Mouse (Mus musculus) liver, embryonic 11.5 days (tissue): Measurements from ENCODE around the gene Ccn2. TPM values are rescaled to one million over a fixed set of nuclear protein-coding genes. Genes with fewer than 3 reads are reported as not detected.
"Not testable (repeated sequence)": the region's sequence is repeated elsewhere in the genome, so short reads cannot be mapped to it uniquely, and the experiment has no call there.

ENCODE experiments used
- ATAC-seq: fragments of 200-750 bp; cut with Nextera tagmentation; replicated peaks from 2 replicates; pipeline ENCODE4 v1.8.0; 2017; ENCODE audit warnings: moderate number of reproducible peaks, mild to moderate bottlenecking, moderate TSS enrichment, moderate library complexity; ENCODE audit not compliant: low FRiP score
- DNase-seq: peaks from one replicate; pipeline ENCODE4 v3.0.0-alpha.2; 2017; ENCODE audit warnings: low spot score
- H3K27ac ChIP-seq: fragments of 300-500 bp; sonication (generic); 2 replicates; pipeline ENCODE4 v1.5.1; 2014; ENCODE audit warnings: mild to moderate bottlenecking, low read depth, low read length, control low read depth
- H3K27me3 ChIP-seq: fragments of 300-500 bp; sonication (generic); replicated peaks from 2 replicates; pipeline ENCODE4 v1.6.1; 2014; ENCODE audit warnings: low read length, mixed read lengths; ENCODE audit not compliant: control insufficient read depth, insufficient read depth
- H3K36me3 ChIP-seq: fragments of 300-500 bp; sonication (generic); 2 replicates; pipeline ENCODE4 v1.6.1; 2014; ENCODE audit warnings: mild to moderate bottlenecking, low read length, moderate library complexity, mixed read lengths; ENCODE audit not compliant: control insufficient read depth, insufficient read depth
- H3K4me1 ChIP-seq: fragments of 300-500 bp; sonication (generic); replicated peaks from 2 replicates; pipeline ENCODE4 v1.6.1; 2014; ENCODE audit warnings: low read length, mixed read lengths; ENCODE audit not compliant: control insufficient read depth, insufficient read depth
- H3K4me2 ChIP-seq: fragments of 300-500 bp; sonication (generic); 2 replicates; pipeline ENCODE4 v1.6.1; 2014; ENCODE audit warnings: mild to moderate bottlenecking, control low read depth, moderate library complexity
- H3K4me3 ChIP-seq: fragments of 300-500 bp; sonication (generic); 2 replicates; pipeline ENCODE4 v1.5.1; 2014; ENCODE audit warnings: low read depth, low read length, control low read depth
- H3K9ac ChIP-seq: fragments of 300-500 bp; sonication (generic); 2 replicates; pipeline ENCODE4 v1.6.1; 2014; ENCODE audit warnings: low read depth, low read length, control low read depth
- H3K9me3 ChIP-seq: fragments of 300-500 bp; sonication (generic); 2 replicates; pipeline ENCODE4 v1.6.1; 2016; ENCODE audit warnings: low read length, inconsistent platforms, mixed read lengths; ENCODE audit not compliant: control insufficient read depth
- WGBS: fragments of 180-500 bp; shearing (Covaris S2); extraction: QIAGEN DNeasy Blood & Tissue Kit; methylation state at CpG from one replicate; pipeline ENCODE4 v1.1.7; 2014; 5-methylcytosine and 5-hydroxymethylcytosine counted together
- polyA plus RNA-seq: library from polyadenylated mRNA; unstranded; fragments of >200 nt; fragmentation: Nextera tagmentation; extraction: Ambion mirVana; gene quantifications from 2 replicates; pipeline ENCODE4 v1.2.1, GENCODE M21; 2014

Ccn2 gene
- polyA plus RNA-seq, 1 experiment from 2014 or later = 2.6 TPM

DNA sequence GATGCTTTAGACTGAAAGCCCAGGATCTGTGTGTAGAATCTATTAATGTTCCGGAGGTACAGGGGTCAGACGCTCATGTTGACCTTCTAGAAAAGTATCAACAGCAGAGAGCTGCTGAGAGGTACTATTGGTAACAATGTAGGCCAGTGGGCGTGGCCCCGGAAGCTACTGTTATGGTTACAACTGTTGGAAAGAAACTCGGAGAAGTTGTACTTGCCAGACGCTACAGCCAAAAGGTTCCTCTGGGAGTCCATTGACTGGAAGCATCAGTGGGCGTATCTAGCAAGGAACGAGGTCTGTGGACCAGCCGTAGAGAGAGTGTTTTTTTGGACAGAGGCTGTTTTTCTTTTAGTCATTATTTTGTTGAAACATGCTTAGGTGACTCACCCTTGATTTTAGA, 14.5 kb downstream of the Ccn2 start:
- no peaks in the 10 kb centered on the region for H3K9me3 ChIP-seq
- H3K27ac ChIP-seq = no peak overlapping the region
- 87% methylated on average over 9 of the region's 9 CpGs for WGBS
- no peak for ATAC-seq
- no peak for DNase-seq
- no peak overlapping the region for H3K4me2 ChIP-seq
- H3K27me3 ChIP-seq = no peaks in the 10 kb centered on the region
- H3K4me3 ChIP-seq = no peak overlapping the region
- H3K4me1 ChIP-seq = no peaks in the 10 kb centered on the region
- H3K36me3 ChIP-seq = no peaks in the 10 kb centered on the region
- no peak overlapping the region for H3K9ac ChIP-seq

DNA sequence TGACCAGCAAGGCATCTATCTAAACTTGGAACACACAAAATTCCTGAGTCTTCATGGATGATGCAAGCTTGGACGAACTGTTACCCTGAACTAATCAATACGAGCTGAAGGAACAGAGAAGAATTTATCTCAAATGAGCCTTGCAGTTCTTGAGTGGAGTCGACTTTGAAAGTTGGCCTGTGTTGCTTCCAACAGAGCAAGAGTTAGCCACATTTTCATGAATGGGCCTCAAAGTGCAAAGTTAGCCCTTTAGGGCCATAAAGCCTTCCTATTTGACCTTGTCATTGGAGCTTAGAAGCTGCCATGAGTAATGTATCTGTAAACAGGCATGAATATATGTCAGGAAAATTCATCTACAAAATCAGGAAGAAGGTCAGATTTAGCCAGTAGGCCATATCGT, 19.5 kb downstream of the Ccn2 start:
- no peak overlapping the region for H3K9ac ChIP-seq
- DNase-seq = no peak
- H3K27me3 ChIP-seq = no peaks in the 10 kb centered on the region
- no peak for ATAC-seq
- H3K4me1 ChIP-seq = no peaks in the 10 kb centered on the region
- WGBS = 79% methylated on average over 4 of the region's 4 CpGs
- H3K9me3 ChIP-seq = no peaks in the 10 kb centered on the region
- no peak overlapping the region for H3K4me2 ChIP-seq
- H3K36me3 ChIP-seq = no peaks in the 10 kb centered on the region
- H3K27ac ChIP-seq = no peak overlapping the region
- H3K4me3 ChIP-seq = no peak overlapping the region

DNA sequence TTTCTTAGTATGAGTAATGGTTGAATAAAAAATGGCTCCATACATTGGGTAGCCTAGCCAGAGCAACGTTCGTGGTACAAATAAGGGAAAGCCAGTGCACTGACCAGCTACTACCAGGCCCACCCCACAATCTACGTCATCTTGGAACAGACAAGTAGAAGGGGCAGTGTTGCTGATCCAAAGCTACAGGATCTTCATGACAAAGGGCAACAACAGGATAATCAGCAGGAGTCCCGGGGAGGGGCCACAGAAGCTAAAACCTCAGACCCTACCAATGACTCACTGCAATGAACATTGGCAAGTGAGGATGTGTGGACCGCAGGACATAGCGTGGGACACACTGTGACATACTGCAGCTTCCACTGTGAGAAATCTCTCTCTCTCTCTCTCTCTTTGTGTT, 20.6 kb downstream of the Ccn2 start:
- no peak overlapping the region for H3K27ac ChIP-seq
- no peaks in the 10 kb centered on the region for H3K9me3 ChIP-seq
- H3K27me3 ChIP-seq = no peaks in the 10 kb centered on the region
- 82% methylated on average over 6 of the region's 6 CpGs for whole genome bisulfite sequencing
- ATAC-seq (no peak), DNase-seq (no peak)
- no peak overlapping the region for H3K4me2 ChIP-seq
- no peaks in the 10 kb centered on the region for H3K36me3 ChIP-seq
- H3K4me3 ChIP-seq = no peak overlapping the region
- H3K4me1 ChIP-seq = no peaks in the 10 kb centered on the region
- no peak overlapping the region for H3K9ac ChIP-seq

DNA sequence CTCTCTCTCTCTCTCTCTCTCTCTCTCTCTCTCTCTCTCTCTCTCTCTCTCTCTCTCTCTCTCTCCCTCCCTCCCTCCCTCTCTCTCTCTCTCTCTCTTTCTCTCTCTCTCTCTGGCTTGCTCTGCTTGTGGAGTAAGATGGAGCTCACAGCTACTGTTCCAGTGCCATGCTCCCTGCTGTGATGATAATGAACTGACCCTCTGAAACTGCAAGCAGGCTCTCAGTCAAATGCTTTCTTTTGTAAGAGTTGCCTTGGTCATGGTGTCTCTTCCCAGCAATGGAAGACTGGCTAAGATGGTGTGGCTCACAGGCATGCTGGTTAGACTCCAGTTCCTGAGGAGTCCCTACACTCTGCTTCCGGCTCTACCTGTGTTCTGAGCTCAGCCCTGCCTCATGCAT, 21.3 kb downstream of the Ccn2 start:
- not testable (repeated sequence) for H3K9ac ChIP-seq, H3K4me3 ChIP-seq, DNase-seq, H3K4me1 ChIP-seq, H3K4me2 ChIP-seq, H3K27me3 ChIP-seq, H3K36me3 ChIP-seq, ATAC-seq, H3K9me3 ChIP-seq, H3K27ac ChIP-seq
- 92% methylated on average over 1 of the region's 1 CpGs for WGBS

DNA sequence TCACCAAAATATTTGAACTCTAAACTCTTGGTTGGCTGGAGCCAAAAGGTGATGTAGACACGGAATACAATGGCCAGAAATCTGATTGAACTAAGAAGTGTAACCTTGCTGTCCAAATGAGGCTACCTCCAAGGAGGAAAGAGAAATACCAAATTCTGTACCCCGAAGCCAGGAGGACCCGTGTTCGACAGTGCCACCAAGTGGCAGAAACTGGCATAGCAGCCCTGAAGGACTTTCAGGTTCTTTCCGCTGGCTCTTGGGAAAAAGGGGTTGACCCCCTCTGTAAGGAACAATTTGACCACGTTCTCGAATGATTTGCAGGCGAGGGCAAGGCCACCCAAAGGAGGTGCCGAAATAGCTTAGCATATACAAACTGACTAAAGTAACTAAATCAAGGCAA, 26.3 kb downstream of the Ccn2 start:
- DNase-seq (no peak), ATAC-seq (no peak)
- no peak overlapping the region for H3K4me2 ChIP-seq
- H3K9ac ChIP-seq = no peak overlapping the region
- H3K4me3 ChIP-seq = no peak overlapping the region
- H3K36me3 ChIP-seq = no peaks in the 10 kb centered on the region
- H3K27ac ChIP-seq = no peak overlapping the region
- no peaks in the 10 kb centered on the region for H3K9me3 ChIP-seq
- H3K27me3 ChIP-seq = no peaks in the 10 kb centered on the region
- 28% methylated on average over 9 of the region's 9 CpGs for whole genome bisulfite sequencing
- no peaks in the 10 kb centered on the region for H3K4me1 ChIP-seq

DNA sequence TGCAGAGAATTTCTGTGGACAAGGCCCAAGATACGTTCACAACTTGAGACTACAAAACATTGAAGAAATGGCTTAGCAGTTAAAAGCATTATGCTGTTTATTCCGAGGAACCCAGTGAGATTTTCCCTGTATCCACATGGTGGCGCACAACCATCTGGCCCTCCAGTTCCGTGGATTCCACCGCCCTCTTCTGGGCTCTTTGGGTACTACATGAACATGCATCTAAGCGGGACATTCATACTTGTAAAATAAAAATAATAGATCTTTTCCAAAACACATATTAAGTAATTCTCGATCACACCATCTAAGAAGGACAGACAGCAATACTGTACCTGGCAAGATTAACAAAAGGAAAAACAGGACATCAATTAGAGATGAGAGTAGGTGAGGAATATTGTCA, 27.3 kb downstream of the Ccn2 start:
- ATAC-seq (no peak), DNase-seq (peak; percentile 58)
- Histone ChIP-seq H3K4me3 (no peak overlapping the region), H3K36me3 (no peaks in the 10 kb centered on the region), H3K4me1 (no peaks in the 10 kb centered on the region), H3K27me3 (no peaks in the 10 kb centered on the region), H3K4me2 (no peak overlapping the region), H3K27ac (no peak overlapping the region), H3K9me3 (no peaks in the 10 kb centered on the region), H3K9ac (no peak overlapping the region)
- WGBS = 19% methylated on average over 7 of the region's 7 CpGs

DNA sequence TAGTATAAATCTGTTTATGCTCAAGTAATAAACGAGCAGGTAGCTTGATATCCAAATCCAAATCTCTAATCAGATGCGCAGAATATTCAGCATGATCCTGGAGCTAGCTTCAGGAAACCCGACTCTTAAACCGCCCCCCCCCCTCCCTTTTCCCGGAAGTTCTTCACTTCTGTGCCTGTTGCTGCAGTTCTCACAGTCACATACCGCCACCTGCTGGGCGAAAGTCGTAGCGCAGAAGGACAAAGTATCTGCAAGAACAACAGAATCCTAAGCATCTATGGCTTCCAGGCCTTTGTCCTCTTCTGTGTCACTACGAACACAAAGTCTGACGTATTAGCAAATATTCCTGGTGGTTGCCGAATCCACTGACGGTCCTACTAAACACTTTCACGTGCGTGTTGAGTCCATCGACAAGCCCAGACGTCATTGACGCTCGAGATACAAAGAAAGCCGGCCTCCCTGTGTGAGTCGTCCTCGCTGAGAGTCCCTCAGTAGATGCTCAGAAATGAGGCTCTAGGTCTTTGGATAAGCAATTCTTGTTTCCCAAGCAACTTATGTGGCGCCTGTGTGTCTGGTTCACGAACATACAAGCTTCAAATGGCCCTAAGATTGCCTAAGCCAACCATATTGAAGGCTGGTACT, 29.9 kb downstream of the Ccn2 start:
- peak; percentile 81 for DNase-seq
- Histone ChIP-seq H3K4me1 (peaks cover 8% of the 10 kb centered on the region), H3K4me3 (no peak overlapping the region), H3K4me2 (no peak overlapping the region), H3K9ac (no peak overlapping the region), H3K27ac (no peak overlapping the region), H3K9me3 (no peaks in the 10 kb centered on the region), H3K27me3 (no peaks in the 10 kb centered on the region), H3K36me3 (no peaks in the 10 kb centered on the region)
- ATAC-seq = no peak
- 40% methylated on average over 24 of the region's 24 CpGs for WGBS

DNA sequence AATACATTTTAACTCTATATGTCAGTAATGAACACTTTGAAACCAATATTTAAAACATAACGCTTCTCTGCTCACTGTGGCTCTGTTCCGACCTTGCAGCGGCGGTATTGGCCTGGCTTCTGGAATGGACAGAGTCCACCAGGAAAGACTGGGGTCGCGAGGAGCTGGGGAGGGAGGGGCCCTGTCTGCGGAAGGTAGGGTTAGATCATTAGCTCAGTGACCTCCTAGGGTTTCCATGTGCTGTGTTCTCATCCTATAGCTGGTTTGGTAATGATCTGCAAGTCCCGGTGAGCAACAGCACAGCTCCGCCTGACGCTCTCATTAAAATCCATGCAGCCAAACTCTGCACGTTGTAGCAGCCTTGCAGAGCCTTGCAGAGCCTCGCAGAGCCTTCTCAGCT, 32.0 kb downstream of the Ccn2 start:
- 79% methylated on average over 12 of the region's 12 CpGs for WGBS
- no peak for ATAC-seq
- H3K4me3 ChIP-seq = no peak overlapping the region

DNA sequence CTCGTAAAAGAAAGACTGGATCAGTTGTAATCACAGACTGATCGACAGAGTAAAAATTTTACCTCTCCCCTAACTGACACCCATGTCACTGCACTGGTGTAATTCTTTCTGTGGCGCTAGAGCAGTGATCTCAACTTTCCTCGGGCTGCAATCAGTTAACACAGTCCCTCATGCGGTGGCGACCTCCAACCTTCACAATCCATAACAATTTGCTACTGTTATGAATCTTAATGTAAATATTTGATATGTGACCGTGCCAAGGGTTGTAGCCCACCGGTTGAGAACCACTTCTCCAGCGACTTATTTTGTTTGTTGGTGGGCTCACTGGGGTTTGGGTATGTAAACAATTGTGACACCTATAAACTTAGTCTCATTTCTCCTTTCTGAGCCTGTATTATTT, 33.2 kb downstream of the Ccn2 start:
- no peak overlapping the region for H3K27ac ChIP-seq
- no peaks in the 10 kb centered on the region for H3K36me3 ChIP-seq
- H3K9me3 ChIP-seq = no peaks in the 10 kb centered on the region
- no peak overlapping the region for H3K9ac ChIP-seq
- H3K4me3 ChIP-seq = no peak overlapping the region
- H3K4me1 ChIP-seq = peaks cover 8% of the 10 kb centered on the region
- DNase-seq (no peak), ATAC-seq (no peak)
- 72% methylated on average over 9 of the region's 9 CpGs for WGBS
- no peak overlapping the region for H3K4me2 ChIP-seq
- no peaks in the 10 kb centered on the region for H3K27me3 ChIP-seq

More for the DNA sequence above, 32.0 kb downstream of the Ccn2 start:
- Histone ChIP-seq H3K9me3 (no peaks in the 10 kb centered on the region), H3K4me1 (peaks cover 8% of the 10 kb centered on the region), H3K27ac (no peak overlapping the region), H3K36me3 (no peaks in the 10 kb centered on the region), H3K27me3 (no peaks in the 10 kb centered on the region), H3K4me2 (no peak overlapping the region), H3K9ac (no peak overlapping the region)
- DNase-seq = no peak
